Mouse (Mus musculus) cerebellum, adult 18-20 months (tissue): ENCODE measurements around the gene Mertk.
A peak's percentile ranks its signal among the peaks of the same experiment; 100 is the strongest.
"Not testable (repeated sequence)": the region's sequence is repeated elsewhere in the genome, so short reads cannot be mapped to it uniquely, and the experiment has no call there.

ENCODE experiments used
- DNase-seq, 2 experiments: peaks; one replicate each; pipeline ENCODE4 v3.0.0; 2021

The Mertk gene

DNA sequence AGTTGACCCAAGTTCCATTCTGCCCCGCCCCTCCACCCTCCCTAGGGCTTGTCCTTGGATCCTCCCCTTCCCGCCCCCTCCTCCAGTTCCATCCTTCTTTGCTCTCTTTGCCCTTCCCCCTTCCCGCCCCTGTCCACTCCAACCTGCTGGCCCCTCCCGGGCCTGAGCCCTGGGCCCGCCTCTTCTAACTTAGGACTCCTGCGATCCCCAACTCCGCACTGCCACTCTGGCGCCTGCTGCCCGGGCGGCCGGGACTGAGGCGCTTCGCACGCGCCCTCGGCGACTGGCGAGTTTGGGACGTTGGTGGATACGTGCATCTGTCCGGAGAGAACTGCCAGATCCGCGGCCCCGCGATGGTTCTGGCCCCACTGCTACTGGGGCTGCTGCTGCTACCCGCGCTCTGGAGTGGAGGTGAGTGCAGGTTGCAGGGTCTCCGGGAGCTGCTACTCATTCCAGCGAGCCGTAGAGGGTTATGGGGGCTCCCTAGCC is at the start of gene Mertk:
Mertk (plus strand) TSS at position 264 of the 489 bp plus-strand sequence.
- peak; percentile 27 to 48 for DNase-seq

DNA sequence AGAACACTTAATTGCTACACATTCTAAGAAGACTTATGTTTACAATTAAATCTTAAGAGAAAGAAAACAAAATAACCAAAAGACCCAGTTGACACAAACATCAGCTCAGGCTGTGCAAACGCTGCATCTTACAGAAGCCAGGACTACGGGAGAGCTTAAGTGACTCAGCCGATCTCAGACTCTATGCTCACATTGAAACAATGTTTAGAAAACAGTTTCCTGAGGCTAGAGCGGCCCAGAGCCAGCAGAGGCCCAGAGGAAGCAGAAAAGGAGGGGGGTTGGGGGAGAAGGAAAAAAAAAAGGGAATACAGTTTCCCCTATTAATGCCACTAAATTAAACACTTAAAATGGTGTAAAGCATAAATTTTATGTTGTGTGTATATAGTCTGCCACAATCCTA is 18.1 kb upstream of the Mertk start:
- no peak for DNase-seq

DNA sequence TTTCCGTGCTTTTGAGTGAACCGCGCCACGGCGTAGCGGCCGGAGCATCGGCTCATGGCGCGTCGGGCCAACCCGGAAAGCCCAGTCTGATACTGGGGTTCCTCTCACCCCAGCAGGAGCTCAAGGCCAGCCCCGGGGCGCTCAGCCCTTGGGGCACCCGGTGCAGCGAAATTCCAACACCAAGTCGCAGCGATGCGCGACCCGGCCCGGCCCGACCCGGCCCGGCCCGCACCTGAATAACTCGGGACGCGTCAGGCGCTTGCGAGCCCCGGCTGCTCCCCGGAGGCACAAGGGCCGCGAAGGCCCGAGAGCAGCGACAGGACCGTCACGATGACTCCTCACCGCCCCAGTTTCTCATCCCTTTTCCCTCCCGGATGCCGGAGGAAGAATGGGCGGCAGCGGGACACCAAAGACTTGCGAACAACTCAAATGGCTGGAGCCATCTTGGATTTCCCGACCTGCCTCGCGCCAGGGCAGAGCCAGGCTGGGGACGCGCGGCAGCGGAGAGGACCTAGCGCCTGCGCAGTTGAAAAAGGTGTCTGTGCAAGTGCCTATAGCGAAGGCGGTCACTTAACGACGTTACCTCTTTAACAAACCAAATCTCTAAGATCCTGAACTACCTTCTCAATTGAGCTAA is 11.7 kb upstream of the Mertk start, which contains the start of gene Anapc1:
Anapc1 (minus strand) TSS at position 471 of the 637 bp plus-strand sequence.
- peak; percentile 92 for DNase-seq

DNA sequence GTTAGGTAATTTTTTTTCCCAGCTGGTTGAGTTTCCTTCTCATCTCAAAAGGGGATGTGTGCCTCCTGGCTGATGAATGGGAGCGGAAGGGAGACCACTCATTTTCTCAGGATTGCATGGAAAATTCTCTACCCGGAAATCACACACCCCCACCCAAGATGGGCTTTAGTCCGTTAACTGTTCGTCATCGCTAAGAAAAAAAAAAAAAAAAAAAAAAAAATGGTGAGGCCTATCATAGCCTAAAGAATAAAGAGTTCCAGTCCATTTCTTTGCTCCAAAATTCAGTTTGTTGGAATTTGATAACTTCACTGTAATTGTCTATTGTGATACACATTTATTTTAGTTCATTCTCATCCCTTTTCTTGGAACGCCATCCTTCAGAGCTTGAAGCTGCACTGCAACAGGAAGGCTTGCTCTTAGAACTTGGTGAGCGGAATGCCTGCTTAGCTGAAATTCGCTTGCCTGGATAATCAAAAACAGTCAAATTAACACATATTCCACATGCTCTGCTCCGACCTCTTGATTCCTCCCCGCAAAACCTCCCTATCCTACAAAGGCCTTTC is 11.1 kb upstream of the Mertk start:
- DNase-seq = no peak

DNA sequence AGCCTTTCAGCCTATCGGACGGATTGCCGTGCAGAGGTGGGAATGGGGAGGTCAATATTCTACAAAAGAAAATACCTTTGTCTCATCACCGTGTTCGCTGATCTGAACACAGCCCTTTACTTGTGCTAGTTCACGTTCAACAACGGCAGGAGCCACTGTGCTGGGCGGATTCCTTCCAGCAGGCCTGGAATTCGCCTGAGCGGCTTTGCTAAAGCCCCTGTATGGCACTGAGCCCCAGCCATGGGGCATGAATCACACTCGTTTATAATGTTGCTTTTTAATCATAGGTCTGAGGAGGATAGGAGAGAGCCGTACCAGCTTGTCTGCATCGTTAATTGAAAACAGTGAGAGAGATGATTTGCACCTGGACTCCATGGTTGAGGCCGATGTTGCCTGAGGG is 6.4 kb upstream of the Mertk start:
- no peak for DNase-seq

DNA sequence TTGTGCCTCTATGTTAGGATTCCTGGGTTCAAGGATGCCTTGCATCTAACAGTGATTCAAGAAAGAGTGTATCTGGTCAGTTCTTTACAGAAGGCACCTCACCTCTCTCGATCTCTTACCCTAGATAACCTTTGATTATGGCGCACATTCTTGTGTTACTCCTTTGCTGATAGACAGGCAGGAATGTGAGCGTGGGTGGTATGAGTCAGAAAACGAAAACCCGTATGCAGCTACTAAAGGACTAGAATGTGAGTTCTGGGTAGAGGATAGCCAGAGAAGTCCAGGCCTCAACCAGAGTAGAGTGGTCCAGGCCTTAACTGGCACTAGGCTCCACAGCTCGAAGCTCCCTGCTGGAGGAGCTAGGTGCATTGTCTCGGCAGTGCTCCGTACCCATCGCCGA is 6.0 kb upstream of the Mertk start:
- DNase-seq = no peak

DNA sequence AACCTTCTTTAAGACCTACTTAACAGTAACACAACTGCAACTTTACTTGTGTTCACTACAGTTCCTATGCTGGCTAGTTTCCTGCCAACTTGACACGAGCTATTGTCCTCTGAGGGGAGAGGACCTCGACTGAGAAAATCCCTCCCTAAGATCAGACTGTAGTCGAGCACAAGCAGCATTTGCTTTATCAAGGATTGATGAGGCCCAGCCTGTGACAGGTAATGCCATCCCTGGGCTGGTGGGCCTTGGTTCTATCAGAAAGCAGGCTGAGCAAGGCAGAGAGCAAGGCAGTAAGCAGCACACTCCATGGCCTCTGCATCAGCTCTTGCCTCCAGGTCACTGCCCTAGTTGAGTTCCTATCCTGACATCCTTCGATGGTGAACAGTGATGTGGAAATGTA is 5.5 kb upstream of the Mertk start:
- DNase-seq = no peak

DNA sequence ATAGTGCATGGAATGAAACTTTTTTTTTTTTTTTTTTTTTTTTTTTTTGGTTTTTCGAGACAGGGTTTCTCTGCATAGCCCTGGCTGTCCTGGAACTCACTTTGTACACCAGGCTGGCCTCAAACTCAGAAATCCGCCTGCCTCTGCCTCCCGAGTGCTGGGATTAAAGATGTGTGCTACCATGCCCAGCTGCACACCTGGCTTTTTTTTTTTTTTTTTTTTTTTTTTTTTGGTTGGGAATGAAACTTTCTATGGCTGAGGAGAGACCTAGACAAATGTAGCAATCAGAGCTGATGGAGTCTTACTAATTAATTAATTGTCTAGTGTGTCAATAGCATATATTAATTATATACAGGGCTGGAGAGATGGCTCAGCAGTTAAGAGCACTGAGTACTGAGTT is 4.9 kb upstream of the Mertk start:
- not testable (repeated sequence) for DNase-seq

DNA sequence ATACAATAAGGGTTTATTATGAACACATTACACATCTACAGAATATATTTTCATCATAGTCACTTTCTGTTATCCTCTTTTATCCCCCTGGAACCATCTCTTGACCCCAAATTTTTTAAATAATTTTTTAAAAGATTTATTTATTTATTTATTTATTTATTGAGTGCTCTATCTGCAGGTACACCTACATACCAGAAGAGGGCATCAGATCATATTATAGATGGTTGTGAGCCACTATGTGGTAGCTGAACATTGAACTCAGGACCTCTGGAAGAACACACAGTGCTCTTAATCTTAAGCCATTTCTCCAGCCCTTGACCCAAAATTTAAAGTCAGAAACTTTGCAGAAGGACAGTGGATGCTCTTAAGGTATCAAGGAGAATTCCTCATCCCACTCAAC is 4.2 kb upstream of the Mertk start:
- no peak for DNase-seq

DNA sequence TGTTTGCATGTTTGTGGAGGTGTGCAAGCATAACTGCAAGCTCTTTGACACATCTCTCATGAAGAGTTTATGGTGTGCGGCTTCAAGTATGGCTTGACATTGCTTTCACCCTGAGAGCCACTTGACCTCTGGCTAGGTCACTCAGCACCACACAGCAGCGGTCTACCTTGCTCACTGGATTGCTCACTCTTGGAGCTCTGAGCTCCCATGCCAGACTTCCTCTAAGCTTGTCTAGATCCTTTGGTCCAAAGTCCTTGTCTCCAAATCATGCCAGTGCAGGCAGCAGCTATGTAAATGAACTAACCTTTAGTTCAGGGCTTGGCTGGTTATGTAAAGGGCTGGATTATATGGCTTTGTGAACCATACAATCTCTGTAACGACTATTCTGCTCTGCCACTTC is 2.3 kb upstream of the Mertk start:
- DNase-seq = no peak

DNA sequence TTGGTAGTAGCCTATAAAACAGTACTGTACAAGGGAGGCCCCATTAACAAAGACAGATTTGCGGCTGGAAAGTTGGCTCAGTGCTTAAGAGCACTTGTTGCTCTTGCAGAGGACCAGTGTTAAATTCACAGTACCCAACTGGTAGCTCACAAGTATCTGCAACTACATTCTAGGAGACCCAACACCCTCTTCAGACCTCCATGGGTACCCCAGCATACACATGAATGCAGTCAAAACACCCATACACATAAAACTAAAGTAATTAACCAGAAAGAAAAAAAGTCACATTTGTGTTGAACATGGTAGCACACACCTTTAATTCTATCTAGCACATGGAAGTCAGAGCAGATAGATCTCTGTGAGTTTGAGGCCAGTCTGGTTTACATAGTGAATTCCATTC is 1.7 kb upstream of the Mertk start:
- no peak for DNase-seq

DNA sequence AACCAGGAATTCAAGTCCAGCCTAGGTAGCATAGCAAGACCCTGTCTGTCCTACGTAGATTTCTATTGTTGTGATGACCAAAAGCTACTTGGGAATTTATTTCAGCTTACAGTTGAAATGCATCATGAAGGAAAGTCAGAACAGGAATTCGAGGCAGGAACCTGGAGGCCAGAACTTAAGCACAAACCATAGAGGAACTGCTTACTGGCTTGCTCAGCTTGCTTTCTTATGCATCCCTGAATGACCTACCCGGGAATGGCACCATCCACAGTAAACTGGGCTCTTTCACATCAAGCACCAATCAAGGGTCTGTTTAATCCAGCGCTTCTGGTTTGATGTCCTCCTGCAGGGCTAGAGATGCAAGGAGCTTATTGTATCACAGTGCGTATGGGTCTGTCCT is 1.2 kb upstream of the Mertk start:
- no peak for DNase-seq

DNA sequence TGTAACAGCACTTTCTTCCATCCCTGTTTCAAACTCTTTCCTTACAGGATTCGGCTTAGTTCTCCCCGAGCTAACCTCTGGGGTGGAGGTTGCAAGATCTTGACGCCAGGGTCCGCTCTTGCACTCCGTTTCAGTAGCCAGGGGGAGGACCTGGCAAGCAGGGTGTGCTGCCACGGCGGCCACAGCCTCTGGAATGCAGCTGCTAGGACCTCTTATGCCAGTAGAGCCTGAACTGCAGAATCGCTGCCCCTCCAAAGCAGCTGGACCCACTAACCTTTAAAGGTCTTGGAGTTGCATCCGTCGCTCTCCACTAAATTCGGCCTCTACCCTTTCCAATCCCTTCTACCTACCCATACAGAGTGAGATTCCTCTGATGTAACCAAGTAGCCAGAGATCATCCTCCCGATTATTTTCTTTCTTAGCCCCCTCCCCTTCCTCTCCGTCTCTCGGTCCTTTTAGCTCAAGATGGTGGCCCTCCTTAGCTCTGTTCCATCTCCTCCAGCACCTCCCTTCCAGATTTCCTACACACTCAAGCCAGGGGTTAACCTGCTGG is 540 bp upstream of the Mertk start:
- DNase-seq = peak; percentile 47 to 51

DNA sequence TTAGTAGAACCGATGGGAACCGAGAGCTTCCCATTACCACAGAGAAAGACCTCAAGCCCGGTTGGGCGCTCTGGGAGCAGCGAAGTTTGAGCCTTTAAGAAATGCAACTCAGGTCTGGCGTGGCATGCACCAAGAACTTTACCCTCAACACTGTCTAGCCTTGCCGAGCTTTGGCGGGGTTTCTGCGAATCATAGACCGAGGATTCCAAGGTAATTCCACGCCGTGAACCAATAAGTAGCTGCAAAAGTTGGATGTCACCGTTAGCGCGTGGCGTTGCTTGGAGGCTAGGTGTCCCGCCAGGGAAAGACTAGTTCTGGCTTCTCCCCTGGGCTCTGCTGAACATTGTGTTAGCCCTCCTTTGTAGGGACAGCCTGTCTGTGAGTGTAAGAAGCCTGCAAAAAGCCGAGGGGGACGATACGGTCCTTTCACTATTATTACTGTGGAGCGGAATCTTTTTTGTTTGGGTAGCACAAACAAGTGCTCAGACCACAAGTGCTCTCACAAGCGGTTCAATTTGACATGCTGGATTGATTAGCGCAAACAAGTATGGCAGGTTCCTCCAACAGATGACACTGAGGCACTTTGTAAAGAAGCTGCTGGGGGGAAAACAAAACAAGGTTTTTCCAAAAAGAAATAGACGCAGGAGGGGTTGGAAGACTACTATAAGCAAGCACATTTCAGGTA is 587 bp downstream of the Mertk start:
- peak in 1 of 2 experiments; percentile 7 for DNase-seq

DNA sequence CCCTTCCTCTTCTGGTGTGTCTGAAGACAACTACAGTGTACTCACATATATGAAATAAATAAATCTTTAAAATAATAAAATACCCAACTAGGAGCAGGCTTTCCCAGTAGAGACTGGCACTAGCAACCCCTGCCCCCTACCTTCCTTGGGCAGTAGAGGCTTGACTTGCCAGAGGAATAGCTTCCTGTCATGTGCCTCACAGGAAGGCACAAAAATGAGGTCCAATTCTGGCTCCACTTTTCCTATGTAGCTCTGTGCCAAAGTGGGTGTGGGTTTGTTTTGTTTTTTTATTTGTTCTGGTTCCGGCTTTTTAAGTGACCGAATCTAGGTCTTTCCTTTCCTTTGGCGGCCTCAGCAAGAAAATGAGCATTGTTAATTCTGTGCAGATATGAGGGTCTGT is 5.7 kb downstream of the Mertk start:
- DNase-seq = no peak

DNA sequence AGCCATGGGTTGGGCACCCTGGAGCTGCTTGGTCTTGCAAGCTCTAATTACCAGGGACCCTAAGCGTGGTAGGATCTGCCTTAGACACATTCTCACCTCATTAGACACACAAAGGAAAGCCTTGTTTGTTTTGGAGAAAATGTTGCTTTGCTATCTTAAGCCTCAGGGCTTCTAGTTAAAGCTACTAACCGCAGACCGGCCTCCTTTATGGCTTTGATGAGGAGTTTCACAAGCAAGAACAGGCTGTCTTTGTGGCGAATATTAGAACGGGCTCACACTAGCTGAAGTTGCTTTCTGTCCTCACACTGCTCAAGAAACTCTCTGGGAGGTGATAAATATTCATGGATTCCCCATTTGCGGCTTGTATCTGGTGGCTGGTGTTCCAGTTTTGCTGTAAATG is 10.5 kb downstream of the Mertk start:
- DNase-seq = no peak

DNA sequence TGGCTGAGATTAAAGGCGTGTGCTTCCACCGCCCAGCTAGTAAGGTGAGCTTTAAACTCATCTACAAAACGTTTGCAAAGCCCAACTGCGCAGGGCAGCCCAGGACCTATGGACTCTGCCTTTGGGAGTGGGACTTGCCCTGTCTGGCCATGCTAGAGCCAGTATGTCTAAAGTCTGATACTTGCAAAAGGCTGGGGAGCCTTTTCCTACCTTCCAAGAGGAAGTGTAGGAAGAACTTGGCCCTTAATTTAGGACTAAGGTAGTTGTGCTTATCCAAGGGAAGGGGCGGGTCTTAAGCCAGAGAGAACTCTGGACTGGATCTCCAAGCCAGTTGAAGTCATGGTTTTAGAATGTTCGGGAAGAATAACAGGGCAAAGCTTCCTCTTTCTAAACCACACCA is 11.9 kb downstream of the Mertk start:
- DNase-seq = no peak

DNA sequence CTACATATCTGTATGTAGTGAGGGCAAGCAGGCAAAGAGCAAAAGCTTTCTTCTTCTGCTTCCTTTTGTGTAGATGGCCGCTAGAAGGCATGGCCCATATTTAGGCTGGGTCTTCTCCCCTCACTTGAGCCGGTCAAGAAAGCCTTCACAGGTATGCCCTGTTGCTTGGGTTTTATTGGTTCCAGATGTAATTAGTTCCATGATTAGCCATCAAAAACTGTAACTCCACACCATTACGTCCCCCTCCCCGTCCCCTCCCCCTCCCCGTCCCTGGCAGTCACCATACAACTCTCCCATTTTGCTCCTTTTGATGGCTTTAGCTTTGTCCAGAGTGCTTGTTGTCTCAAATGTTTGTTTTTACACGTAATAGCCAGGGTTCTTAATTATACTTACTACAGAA is 14.2 kb downstream of the Mertk start:
- no peak for DNase-seq

DNA sequence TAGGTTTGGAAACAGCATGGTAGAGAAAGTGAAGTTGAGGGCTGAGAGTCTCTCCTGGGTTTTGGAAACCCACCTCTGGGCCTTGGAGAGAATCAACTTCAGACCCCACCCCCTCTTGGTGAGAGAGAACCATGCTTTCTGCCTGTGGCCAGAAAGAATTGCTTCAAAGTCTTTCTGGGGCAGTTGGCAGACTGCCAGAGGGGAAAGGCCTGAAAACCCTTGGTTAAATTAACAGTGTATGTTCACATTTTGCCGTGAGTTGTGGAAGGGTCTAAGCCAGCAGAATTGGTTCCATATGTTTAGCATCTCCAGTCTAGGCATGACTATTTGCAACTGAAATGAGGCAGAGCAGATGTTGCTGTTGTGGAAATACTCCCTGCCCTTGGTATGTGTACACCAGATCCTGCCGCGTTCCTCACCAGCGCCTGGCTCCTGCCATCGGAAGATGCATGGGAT is 14.8 kb downstream of the Mertk start:
- DNase-seq = peak in 1 of 2 experiments; percentile 8

DNA sequence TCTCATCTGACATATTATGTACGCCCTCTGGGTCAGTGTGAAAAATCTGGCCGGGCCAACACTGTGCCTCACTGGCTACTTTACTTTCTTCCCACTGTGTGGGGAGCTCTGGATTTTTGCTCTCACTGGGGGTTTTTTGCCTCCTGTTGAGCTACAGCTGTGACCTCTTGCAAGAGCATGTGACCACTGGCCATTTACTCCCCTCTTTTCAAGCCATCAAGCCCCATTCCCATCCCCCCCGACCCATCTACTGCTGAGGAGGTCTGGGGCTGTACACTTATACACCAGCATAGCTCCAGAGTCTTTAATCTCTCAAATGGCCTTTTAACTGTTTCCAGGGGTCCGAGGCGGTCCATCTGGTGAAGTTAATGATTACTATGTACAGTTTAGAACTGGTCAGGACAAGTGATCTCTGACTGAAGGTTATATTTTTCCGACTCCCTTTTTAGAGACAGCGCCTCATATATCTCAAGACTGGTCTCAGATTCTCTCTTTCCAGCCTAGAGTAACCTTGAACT is 16.0 kb downstream of the Mertk start:
- DNase-seq = no peak

DNA sequence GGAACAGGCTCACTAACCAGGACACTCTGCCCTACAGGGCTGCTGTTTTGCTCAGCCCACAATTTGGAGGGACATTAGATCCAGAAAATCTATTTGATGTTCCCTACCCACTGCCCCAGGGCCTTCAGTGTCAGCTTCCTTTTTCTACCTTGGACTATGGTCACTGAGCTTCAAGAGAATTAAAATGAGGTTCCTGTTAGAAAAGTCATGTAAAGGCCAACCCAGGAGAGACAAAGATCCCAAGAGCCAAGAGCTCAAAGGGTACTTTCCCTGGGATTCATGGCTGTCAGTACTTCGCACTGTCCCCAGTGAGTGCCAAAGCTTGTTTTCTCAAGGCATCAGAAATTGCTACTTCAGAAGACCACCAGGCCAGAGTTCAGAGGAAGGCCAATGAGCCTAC is 17.2 kb downstream of the Mertk start:
- DNase-seq = no peak

DNA sequence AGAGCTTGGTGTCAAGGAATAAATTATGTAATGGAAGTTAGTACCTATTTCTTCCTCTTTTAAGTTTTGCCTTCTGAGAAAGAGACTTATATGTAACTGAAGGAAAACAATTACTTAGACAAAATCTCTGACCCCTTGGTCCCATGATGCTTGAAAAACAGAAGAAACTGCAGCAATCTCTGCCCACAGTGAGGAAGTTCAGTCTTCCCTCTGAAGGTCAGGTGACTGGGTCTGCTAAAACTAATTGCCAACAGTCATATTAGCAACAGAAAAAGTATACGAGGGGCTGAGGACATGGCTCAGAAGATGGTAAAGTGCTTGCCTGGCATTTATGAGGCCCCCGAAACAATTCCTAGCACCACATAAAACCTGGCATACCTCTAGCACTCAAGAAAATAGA is 20.6 kb downstream of the Mertk start:
- DNase-seq = no peak

DNA sequence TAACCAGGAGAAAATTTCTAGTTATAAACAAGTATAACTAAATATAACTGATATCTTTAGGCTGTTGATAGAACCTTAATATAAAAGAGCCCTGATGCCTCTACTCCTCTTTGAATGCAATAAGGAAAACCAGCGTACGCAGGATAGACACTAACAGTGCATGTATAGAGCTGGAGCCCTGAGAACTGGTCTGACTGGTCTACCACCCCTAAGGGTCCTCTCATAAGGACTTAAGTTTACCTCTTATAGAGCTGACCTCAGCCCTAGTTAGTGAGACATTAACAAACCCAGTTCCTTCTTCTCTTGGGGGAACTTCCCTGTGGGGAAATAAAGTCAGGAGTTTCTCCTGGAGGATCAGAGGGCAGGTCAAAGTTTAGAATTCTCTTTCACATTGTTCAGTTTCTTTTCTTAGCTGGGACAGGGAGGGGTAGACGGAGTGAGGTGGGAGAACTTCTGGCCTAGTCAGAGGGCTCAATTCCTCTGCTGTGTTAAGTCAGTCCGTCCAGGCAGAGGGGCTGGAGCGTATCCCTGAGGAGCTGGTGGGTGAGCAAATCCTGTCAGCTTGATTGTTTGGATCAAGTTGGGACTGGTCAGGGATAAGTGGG is 23.5 kb downstream of the Mertk start:
- DNase-seq = no peak
